Mouse (Mus musculus) forebrain, embryonic 14.5 days (tissue): Measurements from ENCODE around the gene Pgr15l. TPM values are rescaled to one million over a fixed set of nuclear protein-coding genes. Genes with fewer than 3 reads are reported as not detected.

ENCODE experiments used
- ATAC-seq: fragments of 200-750 bp; cut with Nextera tagmentation; 2 replicates; pipeline ENCODE4 v1.8.0; 2017; ENCODE audit warnings: mild to moderate bottlenecking, moderate library complexity
- DNase-seq: peaks from one replicate; pipeline ENCODE4 v3.0.0-alpha.2; 2015; ENCODE audit warnings: low spot score
- H3K27ac ChIP-seq: fragments of 300-500 bp; sonication (generic); 2 replicates; pipeline ENCODE4 v1.5.1; 2014; ENCODE audit warnings: low read depth, mild to moderate bottlenecking, control low read depth, low read length, moderate library complexity
- H3K27me3 ChIP-seq: fragments of 300-500 bp; sonication (generic); replicated peaks from 2 replicates; pipeline ENCODE4 v1.6.1; 2014; ENCODE audit warnings: low read length, control low read depth, mixed read lengths; ENCODE audit not compliant: control insufficient read depth, insufficient read depth
- H3K36me3 ChIP-seq: fragments of 300-500 bp; sonication (generic); 2 replicates; pipeline ENCODE4 v1.6.1; 2014; ENCODE audit warnings: low read length, control low read depth; ENCODE audit not compliant: control insufficient read depth, insufficient read depth
- H3K4me1 ChIP-seq: fragments of 300-500 bp; sonication (generic); 2 replicates; pipeline ENCODE4 v1.6.1; 2014; ENCODE audit warnings: antibody characterized with exemption, low read length, control low read depth; ENCODE audit not compliant: control insufficient read depth, insufficient read depth
- H3K4me2 ChIP-seq: fragments of 300-500 bp; sonication (generic); 2 replicates; pipeline ENCODE4 v1.6.1; 2014; ENCODE audit warnings: mild to moderate bottlenecking, control low read depth, low read length
- H3K4me3 ChIP-seq: fragments of 300-500 bp; sonication (generic); 2 replicates; pipeline ENCODE4 v1.5.1; 2014; ENCODE audit warnings: low read depth, low read length, control low read depth
- H3K9ac ChIP-seq: fragments of 300-500 bp; sonication (generic); 2 replicates; pipeline ENCODE4 v1.6.1; 2014; ENCODE audit warnings: mild to moderate bottlenecking, low read length, control low read depth, moderate library complexity
- H3K9me3 ChIP-seq: fragments of 300-500 bp; sonication (generic); replicated peaks from 2 replicates; pipeline ENCODE4 v1.6.1; 2016; ENCODE audit warnings: low read length, control low read depth, mixed read lengths; ENCODE audit not compliant: control insufficient read depth
- WGBS: fragments of 180-500 bp; shearing (Covaris S2); extraction: QIAGEN DNeasy Blood & Tissue Kit; methylation state at CpG from one replicate; pipeline ENCODE4 v1.1.7; 2014; 5-methylcytosine and 5-hydroxymethylcytosine counted together
- polyA plus RNA-seq: library from polyadenylated mRNA; unstranded; fragments of >200 nt; fragmentation: Nextera tagmentation; extraction: Ambion mirVana; gene quantifications from 2 replicates; pipeline ENCODE4 v1.2.1, GENCODE M21; 2014

Pgr15l gene
- 0.05 TPM in 1 of 2 replicates, not detected in the other for polyA plus RNA-seq

- H3K4me1 ChIP-seq, result no peaks in the 10 kb centered on the region
- no peaks in the 10 kb centered on the region for H3K36me3 ChIP-seq
- DNase-seq (peak; percentile 0), ATAC-seq (no peak)
- no peaks in the 10 kb centered on the region; the same call in 1 of the 2 replicates for H3K27me3 ChIP-seq
- WGBS, result 32% methylated on average over 20 of the region's 20 CpGs
- no peak within 1 kb of the TSS for H3K4me3 ChIP-seq
- H3K4me2 ChIP-seq, result peak within 1 kb of the TSS; percentile 14; the same call in 1 of the 2 replicates
- H3K27ac ChIP-seq, result no peak within 1 kb of the TSS
- H3K9me3 ChIP-seq, result no peaks in the 10 kb centered on the region
- H3K9ac ChIP-seq, result no peak within 1 kb of the TSS
Observed at GRCm38 (mm10) chrX:97072369-97072768, at the start of gene Pgr15l. Gene Pgr15l, plus strand, starts transcription at chrX:97072596.

- Histone ChIP-seq H3K9me3 (no peaks in the 10 kb centered on the region), H3K27me3 (no peaks in the 10 kb centered on the region), H3K36me3 (no peaks in the 10 kb centered on the region), H3K9ac (no peak overlapping the region), H3K4me1 (no peaks in the 10 kb centered on the region), H3K27ac (no peak overlapping the region), H3K4me2 (no peak overlapping the region), H3K4me3 (no peak overlapping the region)
- ATAC-seq (no peak), DNase-seq (no peak)
Observed at GRCm38 (mm10) chrX:97027540-97027939, 44.9 kb upstream of the Pgr15l start.

- ATAC-seq, result peak; percentile 93
- no peak overlapping the region for H3K4me3 ChIP-seq
Observed at GRCm38 (mm10) chrX:97069816-97070215, 2.6 kb upstream of the Pgr15l start.

More at GRCm38 (mm10) chrX:97069816-97070215, 2.6 kb upstream of the Pgr15l start:
- no peaks in the 10 kb centered on the region for H3K9me3 ChIP-seq
- H3K9ac ChIP-seq, result no peak overlapping the region
- H3K4me2 ChIP-seq, result peak overlapping the region; percentile 16; the same call in 1 of the 2 replicates
- no peak overlapping the region for H3K27ac ChIP-seq
- no peaks in the 10 kb centered on the region; the same call in 1 of the 2 replicates for H3K27me3 ChIP-seq
- DNase-seq, result peak; percentile 78
- H3K4me1 ChIP-seq, result no peaks in the 10 kb centered on the region
- no peaks in the 10 kb centered on the region for H3K36me3 ChIP-seq
- WGBS, result 20% methylated on average over 11 of the region's 11 CpGs
